Mouse (Mus musculus) MEL (cell line): ENCODE measurements around the gene Atg13.

Source experiments
- CHD2 ChIP-seq: IDR thresholded peaks from 2 replicates; pipeline ENCODE4 v1.6.1; 2011; ENCODE audit warnings: low read length, improper control_type of control experiment
- CTCF ChIP-seq, 3 experiments: IDR thresholded peaks in 2 of 3; conservative IDR thresholded peaks in 1 of 3; 2 replicates each; pipeline ENCODE4 v1.5.1; 2011 to 2012; ENCODE audit warnings: low read length in 3 of 3, low read depth in 2 of 3, mild to moderate bottlenecking in 2 of 3, improper control_type of control experiment in 1 of 3, inconsistent platforms in 1 of 3, mixed read lengths in 1 of 3, moderate library complexity in 1 of 3; ENCODE audit not compliant: control insufficient read depth in 1 of 3, insufficient read depth in 1 of 3, poor library complexity in 1 of 3, severe bottlenecking in 1 of 3
- E2F4 ChIP-seq: IDR thresholded peaks from 2 replicates; pipeline ENCODE4 v1.6.1; 2011; ENCODE audit warnings: low read depth, low read length, improper control_type of control experiment, borderline replicate concordance
- ELF1 ChIP-seq: IDR thresholded peaks from 2 replicates; pipeline ENCODE4 v1.6.1; 2014; ENCODE audit warnings: low read depth, mild to moderate bottlenecking, inconsistent platforms, low read length, improper control_type of control experiment, moderate library complexity
- EP300 ChIP-seq, 2 experiments: IDR thresholded peaks; 2 replicates each; pipeline ENCODE4 v1.6.1; 2011; ENCODE audit warnings: improper control_type of control experiment in 2 of 2, low read length in 2 of 2, low read depth in 1 of 2, mild to moderate bottlenecking in 1 of 2
- GATA1 ChIP-seq: IDR thresholded peaks from 2 replicates; pipeline ENCODE4 v1.6.1; 2011; ENCODE audit warnings: low read depth, low read length, improper control_type of control experiment
- HCFC1 ChIP-seq: IDR thresholded peaks from 2 replicates; pipeline ENCODE4 v1.6.1; 2012; ENCODE audit warnings: low read depth, mild to moderate bottlenecking, inconsistent platforms, low read length, improper control_type of control experiment, moderate library complexity
- MAZ ChIP-seq: IDR thresholded peaks from 2 replicates; pipeline ENCODE4 v1.6.1; 2012; ENCODE audit warnings: low read depth, mild to moderate bottlenecking, inconsistent platforms, low read length, improper control_type of control experiment
- MYC ChIP-seq: IDR thresholded peaks from 2 replicates; pipeline ENCODE4 v1.6.1; 2011; ENCODE audit warnings: low read depth, mild to moderate bottlenecking, low read length, improper control_type of control experiment, moderate library complexity
- NELFE ChIP-seq: IDR thresholded peaks from 2 replicates; pipeline ENCODE4 v1.6.1; 2011; ENCODE audit warnings: low read depth, low read length, improper control_type of control experiment
- POLR2A ChIP-seq, 2 experiments: IDR thresholded peaks; 2 replicates each; pipeline ENCODE4 v1.6.1; 2011 to 2012; ENCODE audit warnings: low read length in 2 of 2, mild to moderate bottlenecking in 2 of 2, control low read depth in 1 of 2, improper control_type of control experiment in 1 of 2, low read depth in 1 of 2, moderate library complexity in 1 of 2; ENCODE audit not compliant: control insufficient read depth in 1 of 2, insufficient read depth in 1 of 2, poor library complexity in 1 of 2
- SMC3 ChIP-seq: IDR thresholded peaks from 2 replicates; pipeline ENCODE4 v1.6.1; 2011; ENCODE audit warnings: low read depth, low read length, improper control_type of control experiment
- ZKSCAN1 ChIP-seq: IDR thresholded peaks from 2 replicates; pipeline ENCODE4 v1.6.1; 2012; ENCODE audit warnings: low read depth, mild to moderate bottlenecking, inconsistent platforms, low read length, improper control_type of control experiment, moderate library complexity

GRCm38 (mm10) chr2:91655388-91655787, 55.0 kb downstream of the Atg13 start:
- no peak for TF ChIP-seq E2F4
- TF ChIP-seq SMC3, result no peak
- no peak for TF ChIP-seq CTCF (IDR thresholded peaks at IDR 0.05 in 2 of 3, conservative IDR thresholded peaks at IDR 0.05 in 1 of 3; ENCODE audit: control insufficient read depth in 1 of 3, insufficient read depth in 1 of 3, low read depth in 2 of 3, low read length in 3 of 3, poor library complexity in 1 of 3, severe bottlenecking in 1 of 3)
- TF ChIP-seq MYC, result no peak
- no peak for TF ChIP-seq POLR2A (IDR thresholded peaks at IDR 0.05; ENCODE audit: control insufficient read depth in 1 of 2, insufficient read depth in 1 of 2, low read depth in 1 of 2, low read length in 2 of 2, poor library complexity in 1 of 2)
- TF ChIP-seq GATA1, result no peak
- TF ChIP-seq ELF1, result no peak
- TF ChIP-seq NELFE, result no peak
- no peak for TF ChIP-seq CHD2
- no peak for TF ChIP-seq MAZ
- no peak for TF ChIP-seq HCFC1
- TF ChIP-seq ZKSCAN1, result no peak
- TF ChIP-seq EP300 (IDR thresholded peaks at IDR 0.05; ENCODE audit: low read depth in 1 of 2, low read length in 2 of 2), result no peak
